Mouse (Mus musculus): ENCODE measurements around the gene Dstn. TPM values are rescaled to one million over a fixed set of nuclear protein-coding genes. Genes with fewer than 3 reads are reported as not detected.

Dstn gene
- polyA plus RNA-seq, 1 experiment from 2014 or later = 479 TPM

Other genes with a start within 250 kb of the Dstn start
- gene Bfsp1, start 52.1 kb upstream of the Dstn start, polyA plus RNA-seq (2014; fragmentation: Nextera tagmentation; extraction: Ambion mirVana) = 1.3 and 1.8 TPM in 2 replicates
- 21.3 and 25.5 TPM in 2 replicates for gene Rrbp1, start 95.9 kb downstream of the Dstn start, polyA plus RNA-seq (2014; fragmentation: Nextera tagmentation; extraction: Ambion mirVana)
- not detected in 2 replicates for gene Banf2, start 117.7 kb downstream of the Dstn start, polyA plus RNA-seq (2014; fragmentation: Nextera tagmentation; extraction: Ambion mirVana)